Mouse (Mus musculus) MEL (cell line): ENCODE data around the gene Mettl16. TPM values are rescaled to one million over a fixed set of nuclear protein-coding genes. Genes with fewer than 3 reads are reported as not detected.

Source experiments
- DNase-seq: peaks from one replicate; pipeline ENCODE4 v3.0.0; 2011; ENCODE audit warnings: low read depth, low spot score
- H3K27ac ChIP-seq: 2 replicates; pipeline ENCODE4 v1.5.1; 2012; ENCODE audit warnings: low read depth, mild to moderate bottlenecking, control low read depth, low read length, moderate library complexity; ENCODE audit not compliant: control insufficient read depth
- H3K27me3 ChIP-seq, 2 experiments: fragments of 150-350 bp in 1 of 2; sonication (generic) in 1 of 2; 2 replicates each; pipeline ENCODE4 v1.6.1; 2012; ENCODE audit warnings: low read length in 2 of 2, mild to moderate bottlenecking in 2 of 2, improper control_type of control experiment in 1 of 2, moderate library complexity in 1 of 2; ENCODE audit not compliant: insufficient read depth in 2 of 2, control insufficient read depth in 1 of 2
- H3K36me3 ChIP-seq, 2 experiments: 2 replicates each; pipeline ENCODE4 v1.6.1; 2012 to 2014; ENCODE audit warnings: low read length in 2 of 2, improper control_type of control experiment in 1 of 2, inconsistent platforms in 1 of 2, mild to moderate bottlenecking in 1 of 2; ENCODE audit not compliant: insufficient read depth in 2 of 2, control insufficient read depth in 1 of 2
- H3K4me1 ChIP-seq, 2 experiments: fragments of 150-350 bp in 1 of 2; sonication (generic) in 1 of 2; 2 replicates each; pipeline ENCODE4 v1.6.1; 2012; ENCODE audit warnings: low read length in 2 of 2, improper control_type of control experiment in 1 of 2, mild to moderate bottlenecking in 1 of 2; ENCODE audit not compliant: insufficient read depth in 2 of 2, control insufficient read depth in 1 of 2
- H3K4me3 ChIP-seq, 2 experiments: fragments of 150-350 bp in 1 of 2; sonication (generic) in 1 of 2; 2 replicates each; pipeline ENCODE4 v1.5.1; 2012; ENCODE audit warnings: low read depth in 2 of 2, low read length in 2 of 2, mild to moderate bottlenecking in 2 of 2, moderate library complexity in 2 of 2, control low read depth in 1 of 2, improper control_type of control experiment in 1 of 2; ENCODE audit not compliant: control insufficient read depth in 1 of 2, insufficient read depth in 1 of 2
- H3K79me2 ChIP-seq: 2 replicates; pipeline ENCODE4 v1.6.1; 2012; ENCODE audit warnings: mild to moderate bottlenecking, low read length, moderate library complexity; ENCODE audit not compliant: control insufficient read depth, poor library complexity, insufficient read depth
- H3K9ac ChIP-seq: 2 replicates; pipeline ENCODE4 v1.6.1; 2012; ENCODE audit warnings: low read depth, mild to moderate bottlenecking, control low read depth, low read length, moderate library complexity; ENCODE audit not compliant: control insufficient read depth, poor library complexity, severe bottlenecking
- H3K9me3 ChIP-seq: fragments of 150-350 bp; sonication (generic); replicated peaks from 2 replicates; pipeline ENCODE4 v1.6.1; 2012; ENCODE audit warnings: mild to moderate bottlenecking, low read length, improper control_type of control experiment, moderate library complexity; ENCODE audit not compliant: insufficient read depth
- CHD1 ChIP-seq: IDR thresholded peaks from 2 replicates; pipeline ENCODE4 v1.6.1; 2012; ENCODE audit warnings: low read depth, mild to moderate bottlenecking, inconsistent platforms, low read length, improper control_type of control experiment
- CTCF ChIP-seq, 3 experiments: IDR thresholded peaks in 2 of 3; conservative IDR thresholded peaks in 1 of 3; 2 replicates each; pipeline ENCODE4 v1.5.1; 2011 to 2012; ENCODE audit warnings: low read length in 3 of 3, low read depth in 2 of 3, mild to moderate bottlenecking in 2 of 3, improper control_type of control experiment in 1 of 3, inconsistent platforms in 1 of 3, mixed read lengths in 1 of 3, moderate library complexity in 1 of 3; ENCODE audit not compliant: control insufficient read depth in 1 of 3, insufficient read depth in 1 of 3, poor library complexity in 1 of 3, severe bottlenecking in 1 of 3
- ELF1 ChIP-seq: IDR thresholded peaks from 2 replicates; pipeline ENCODE4 v1.6.1; 2014; ENCODE audit warnings: low read depth, mild to moderate bottlenecking, inconsistent platforms, low read length, improper control_type of control experiment, moderate library complexity
- EP300 ChIP-seq, 2 experiments: IDR thresholded peaks; 2 replicates each; pipeline ENCODE4 v1.6.1; 2011; ENCODE audit warnings: improper control_type of control experiment in 2 of 2, low read length in 2 of 2, low read depth in 1 of 2, mild to moderate bottlenecking in 1 of 2
- ETS1 ChIP-seq: IDR thresholded peaks from 2 replicates; pipeline ENCODE4 v1.6.1; 2012; ENCODE audit warnings: low read depth, mild to moderate bottlenecking, inconsistent platforms, low read length, improper control_type of control experiment, moderate library complexity
- GABPA ChIP-seq: IDR thresholded peaks from 2 replicates; pipeline ENCODE4 v1.6.1; 2012; ENCODE audit warnings: low read depth, mild to moderate bottlenecking, inconsistent platforms, low read length, improper control_type of control experiment, moderate library complexity
- GATA1 ChIP-seq: IDR thresholded peaks from 2 replicates; pipeline ENCODE4 v1.6.1; 2011; ENCODE audit warnings: low read depth, low read length, improper control_type of control experiment
- KAT2A ChIP-seq: conservative IDR thresholded peaks from 2 replicates; pipeline ENCODE4 v1.6.1; 2012; ENCODE audit warnings: low read depth, low read length, improper control_type of control experiment, inconsistent platforms
- MAX ChIP-seq: IDR thresholded peaks from 2 replicates; pipeline ENCODE4 v1.6.1; 2011; ENCODE audit warnings: low read length, improper control_type of control experiment
- MAZ ChIP-seq: IDR thresholded peaks from 2 replicates; pipeline ENCODE4 v1.6.1; 2012; ENCODE audit warnings: low read depth, mild to moderate bottlenecking, inconsistent platforms, low read length, improper control_type of control experiment
- MXI1 ChIP-seq: IDR thresholded peaks from 2 replicates; pipeline ENCODE4 v1.6.1; 2011; ENCODE audit warnings: mild to moderate bottlenecking, low read depth, low read length, improper control_type of control experiment
- MYB ChIP-seq: IDR thresholded peaks from 2 replicates; pipeline ENCODE4 v1.6.1; 2011; ENCODE audit warnings: mild to moderate bottlenecking, low read depth, low read length, improper control_type of control experiment
- MYC ChIP-seq: IDR thresholded peaks from 2 replicates; pipeline ENCODE4 v1.6.1; 2011; ENCODE audit warnings: low read depth, mild to moderate bottlenecking, low read length, improper control_type of control experiment, moderate library complexity
- NELFE ChIP-seq: IDR thresholded peaks from 2 replicates; pipeline ENCODE4 v1.6.1; 2011; ENCODE audit warnings: low read depth, low read length, improper control_type of control experiment
- POLR2A ChIP-seq, 2 experiments: IDR thresholded peaks; 2 replicates each; pipeline ENCODE4 v1.6.1; 2011 to 2012; ENCODE audit warnings: low read length in 2 of 2, mild to moderate bottlenecking in 2 of 2, control low read depth in 1 of 2, improper control_type of control experiment in 1 of 2, low read depth in 1 of 2, moderate library complexity in 1 of 2; ENCODE audit not compliant: control insufficient read depth in 1 of 2, insufficient read depth in 1 of 2, poor library complexity in 1 of 2
- POLR2AphosphoS2 ChIP-seq: IDR thresholded peaks from 2 replicates; pipeline ENCODE4 v1.6.1; 2011; ENCODE audit warnings: low read length, improper control_type of control experiment
- RAD21 ChIP-seq: IDR thresholded peaks from 2 replicates; pipeline ENCODE4 v1.6.1; 2011; ENCODE audit warnings: mild to moderate bottlenecking, low read depth, low read length, improper control_type of control experiment
- SIN3A ChIP-seq: IDR thresholded peaks from 2 replicates; pipeline ENCODE4 v1.6.1; 2012; ENCODE audit warnings: low read length, improper control_type of control experiment, inconsistent platforms
- SMC3 ChIP-seq: IDR thresholded peaks from 2 replicates; pipeline ENCODE4 v1.6.1; 2011; ENCODE audit warnings: low read depth, low read length, improper control_type of control experiment
- TAL1 ChIP-seq: IDR thresholded peaks from 2 replicates; pipeline ENCODE4 v1.6.1; 2012; ENCODE audit warnings: mild to moderate bottlenecking, inconsistent platforms, low read length, moderate library complexity, mixed read lengths
- TCF12 ChIP-seq: IDR thresholded peaks from 2 replicates; pipeline ENCODE4 v1.6.1; 2014; ENCODE audit warnings: low read depth, mild to moderate bottlenecking, inconsistent platforms, low read length, improper control_type of control experiment, moderate library complexity
- USF1 ChIP-seq: IDR thresholded peaks from 2 replicates; pipeline ENCODE4 v1.6.1; 2014; ENCODE audit warnings: low read depth, mild to moderate bottlenecking, inconsistent platforms, low read length, improper control_type of control experiment, moderate library complexity
- USF2 ChIP-seq, 2 experiments: IDR thresholded peaks; 2 replicates each; pipeline ENCODE4 v1.6.1; 2011 to 2012; ENCODE audit warnings: improper control_type of control experiment in 2 of 2, low read length in 2 of 2, borderline replicate concordance in 1 of 2, inconsistent platforms in 1 of 2, low read depth in 1 of 2, mild to moderate bottlenecking in 1 of 2; ENCODE audit not compliant: insufficient read depth in 1 of 2
- ZC3H11A ChIP-seq: IDR thresholded peaks from 2 replicates; pipeline ENCODE4 v1.6.1; 2012; ENCODE audit warnings: low read depth, mild to moderate bottlenecking, inconsistent platforms, low read length, improper control_type of control experiment
- ZKSCAN1 ChIP-seq: IDR thresholded peaks from 2 replicates; pipeline ENCODE4 v1.6.1; 2012; ENCODE audit warnings: low read depth, mild to moderate bottlenecking, inconsistent platforms, low read length, improper control_type of control experiment, moderate library complexity
- ZMIZ1 ChIP-seq: IDR thresholded peaks from 2 replicates; pipeline ENCODE4 v1.6.1; 2012; ENCODE audit warnings: low read depth, mild to moderate bottlenecking, inconsistent platforms, low read length, improper control_type of control experiment, moderate library complexity
- ZNF384 ChIP-seq: IDR thresholded peaks from 2 replicates; pipeline ENCODE4 v1.6.1; 2012; ENCODE audit warnings: low read depth, mild to moderate bottlenecking, inconsistent platforms, low read length, improper control_type of control experiment
- polyA plus RNA-seq, 2 experiments: library from polyadenylated mRNA; stranded (reverse) in 1 of 2; unstranded in 1 of 2; fragments of >175 nt in 1 of 2; fragments of >200 nt in 1 of 2; gene quantifications; 2 replicates each; pipeline versions ENCODE4 v1.2.1 to v1.2.4; 2012; ENCODE audit warnings: low replicate concordance in 2 of 2, low read depth in 1 of 2; ENCODE audit not compliant: insufficient read length in 2 of 2, insufficient read depth in 1 of 2, missing spikeins in 1 of 2
- total RNA-seq: library from RNA; depleted of rRNA; stranded (reverse); fragments of 300-350 nt; gene quantifications from 2 replicates; pipeline ENCODE4 v1.2.3, GENCODE M21; 2012

Gene Mettl16
- total and polyA plus RNA-seq, 3 experiments = 76.3 to 116 TPM; not detected in 1

DNA sequence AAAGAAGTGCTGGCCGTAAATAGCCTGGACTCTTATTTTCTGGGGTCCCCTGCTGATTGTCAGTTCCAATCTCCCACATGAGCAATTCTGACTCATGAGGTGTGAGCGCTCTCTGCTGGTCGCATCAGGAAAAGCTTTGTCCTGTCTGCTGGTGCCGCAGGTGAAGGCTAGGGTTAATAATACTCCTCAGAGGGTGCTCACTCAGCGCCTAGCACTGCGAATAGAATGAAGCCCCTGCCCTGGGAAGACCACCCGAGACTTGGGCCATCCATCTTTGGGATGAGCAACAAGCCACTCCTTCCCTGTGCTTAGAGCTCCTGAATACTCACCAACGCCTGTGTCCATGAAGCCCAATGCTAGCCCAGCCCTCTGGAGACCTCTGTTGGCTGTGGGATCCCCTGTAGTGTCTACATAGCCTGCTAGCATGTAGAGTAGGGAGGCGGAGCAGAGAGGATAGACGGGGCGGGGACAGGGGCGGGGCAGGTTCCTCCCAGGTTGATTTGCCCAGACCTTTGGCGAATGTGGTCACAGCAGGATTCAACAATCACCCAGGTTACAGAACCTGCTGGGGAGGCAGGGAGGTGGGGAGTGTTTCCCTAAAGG lies 77.4 kb downstream of the Mettl16 start:
- Histone ChIP-seq H3K36me3 (no peaks in the 10 kb centered on the region), H3K79me2 (no peaks in the 10 kb centered on the region), H3K27me3 (no peaks in the 10 kb centered on the region), H3K9me3 (no peaks in the 10 kb centered on the region), H3K4me3 (no peak overlapping the region; a peak in 1 of 4 replicates), H3K9ac (0 out of 2 replicates have a peak overlapping the region, but pooled peaks have one; percentile 1), H3K4me1 (no peaks in the 10 kb centered on the region), H3K27ac (no peak overlapping the region)
- DNase-seq = peak; percentile 88
- TF ChIP-seq MYC = peak; percentile 69
- TF ChIP-seq ZC3H11A = peak; percentile 90
- no peak for TF ChIP-seq ZKSCAN1
- TF ChIP-seq TAL1 = no peak
- TF ChIP-seq SMC3 = peak; percentile 90
- no peak for TF ChIP-seq MYB
- no peak for TF ChIP-seq GATA1
- TF ChIP-seq ZNF384 = peak; percentile 49; the same call in 1 of the 2 replicates
- peak; percentile 42; the same call in 1 of the 2 replicates for TF ChIP-seq MAZ
- no peak for TF ChIP-seq USF2 (IDR thresholded peaks at IDR 0.05; ENCODE audit: borderline replicate concordance in 1 of 2, insufficient read depth in 1 of 2, low read depth in 1 of 2, low read length in 2 of 2)
- peak; percentile 83 to 98 (median 94) for TF ChIP-seq CTCF (IDR thresholded peaks at IDR 0.05 in 2 of 3, conservative IDR thresholded peaks at IDR 0.05 in 1 of 3; ENCODE audit: control insufficient read depth in 1 of 3, insufficient read depth in 1 of 3, low read depth in 2 of 3, low read length in 3 of 3, poor library complexity in 1 of 3, severe bottlenecking in 1 of 3)
- TF ChIP-seq SIN3A = peak; percentile 71
- no peak for TF ChIP-seq ETS1
- TF ChIP-seq ELF1 = peak; percentile 36; the same call in 1 of the 2 replicates
- TF ChIP-seq MXI1 = peak; percentile 42; the same call in 1 of the 2 replicates
- no peak for TF ChIP-seq KAT2A
- no peak for TF ChIP-seq POLR2AphosphoS2
- TF ChIP-seq ZMIZ1 = no peak
- no peak for TF ChIP-seq NELFE
- no peak for TF ChIP-seq POLR2A (IDR thresholded peaks at IDR 0.05; ENCODE audit: control insufficient read depth in 1 of 2, insufficient read depth in 1 of 2, low read depth in 1 of 2, low read length in 2 of 2, poor library complexity in 1 of 2)
- no peak for TF ChIP-seq MAX
- peak; percentile 99 for TF ChIP-seq RAD21
- TF ChIP-seq GABPA = no peak
- no peak for TF ChIP-seq EP300 (IDR thresholded peaks at IDR 0.05; ENCODE audit: low read depth in 1 of 2, low read length in 2 of 2)
- no peak for TF ChIP-seq CHD1
- no peak for TF ChIP-seq USF1
- no peak for TF ChIP-seq TCF12
